Mouse (Mus musculus): ENCODE data around the gene Gpr101.

GRCm38 (mm10) chrX:57521117-57522095 lies 17.8 kb upstream of the Gpr101 start:
- TF ChIP-seq CTCF (IDR thresholded peaks at IDR 0.05; ENCODE audit: low read depth) (peak; percentile 22), EP300 (optimal IDR thresholded peaks at IDR 0.05) (no peak)

All from stomach, postnatal 0 days (tissue).